Mouse (Mus musculus): ENCODE data around the gene Olfr312.

The Olfr312 gene

GRCm38 (mm10) chr11:58867039-58867953, 38.3 kb downstream of the Olfr312 start, which contains the start of gene 2810021J22Rik:
2810021J22Rik (plus strand) TSS chr11:58867216.
- DNase-seq, result peak; percentile 83

GRCm38 (mm10) chr11:58867954-58868330, 38.9 kb downstream of the Olfr312 start:
- DNase-seq, result no peak

- no peak for DNase-seq
These were observed 41.9 kb downstream of the Olfr312 start for GRCm38 (mm10) chr11:58870961-58871360.

DNA sequence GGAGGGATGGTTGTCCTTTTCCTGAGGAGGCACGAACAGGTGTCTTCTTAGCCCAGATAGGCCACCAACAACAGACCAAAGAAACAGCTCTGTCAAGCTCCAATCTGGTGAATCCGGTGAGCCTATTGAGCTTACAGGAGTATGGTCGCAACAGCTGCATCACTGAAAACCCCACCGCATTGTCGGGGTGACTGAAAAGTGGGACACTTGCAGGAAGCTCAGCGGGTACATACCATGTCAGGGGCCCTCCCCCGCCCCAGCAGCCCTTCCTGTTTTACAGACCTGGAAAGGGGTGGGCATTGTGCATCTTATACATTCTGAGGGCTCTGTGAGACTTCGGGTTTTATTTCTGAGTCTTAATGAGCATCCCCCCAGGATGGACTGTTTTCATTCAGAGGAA, 54.7 kb downstream of the Olfr312 start:
- no peak for DNase-seq

Data from kidney, postnatal 10 days (tissue).